Mouse (Mus musculus): ENCODE data around the gene Ccdc148.

Ccdc148 gene

DNA sequence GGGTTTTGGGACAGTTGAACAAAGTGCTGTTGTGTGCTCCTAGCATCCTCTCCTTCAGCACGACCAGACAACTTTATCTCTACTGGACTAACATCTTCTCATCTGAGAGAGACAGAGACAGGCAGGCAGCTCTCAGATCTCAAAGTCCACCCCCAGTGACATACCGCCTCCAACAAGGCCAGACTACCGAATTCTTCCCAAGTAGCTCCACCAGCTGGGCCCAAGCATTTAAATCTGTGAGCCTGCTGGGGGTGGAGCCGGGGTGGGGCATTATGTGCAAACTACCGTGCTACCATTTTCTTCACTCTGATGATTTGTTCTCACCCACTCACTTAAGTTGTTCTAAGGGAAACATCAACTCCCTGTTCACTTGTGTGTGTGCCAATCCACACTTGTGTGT lies 19.0 kb upstream of the Ccdc148 start:
- in situ Hi-C loops (cut with MboI; ENCODE audit: low sequenced_read_pairs), result no loop called here

DNA sequence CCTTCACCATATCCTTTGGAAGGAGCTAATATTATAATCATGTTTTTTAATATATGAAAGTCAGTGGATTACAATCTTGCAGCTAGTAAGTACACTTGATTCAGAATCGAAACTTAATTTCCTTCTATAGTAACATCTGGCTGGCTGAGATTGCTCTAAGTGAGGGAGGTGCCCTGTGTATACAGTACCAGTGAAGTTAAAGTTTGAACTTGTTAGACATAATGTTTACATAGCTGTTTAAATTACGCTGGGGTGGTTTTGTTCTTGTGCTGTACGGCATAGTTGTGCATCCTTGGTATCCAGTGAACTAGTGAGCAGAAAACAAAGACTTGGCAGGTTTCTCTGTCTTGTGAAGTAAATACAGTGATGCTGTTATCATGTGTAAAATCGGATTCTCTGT lies 18.5 kb upstream of the Ccdc148 start:
- in situ Hi-C loops (cut with MboI; ENCODE audit: low sequenced_read_pairs), result no loop called here

DNA sequence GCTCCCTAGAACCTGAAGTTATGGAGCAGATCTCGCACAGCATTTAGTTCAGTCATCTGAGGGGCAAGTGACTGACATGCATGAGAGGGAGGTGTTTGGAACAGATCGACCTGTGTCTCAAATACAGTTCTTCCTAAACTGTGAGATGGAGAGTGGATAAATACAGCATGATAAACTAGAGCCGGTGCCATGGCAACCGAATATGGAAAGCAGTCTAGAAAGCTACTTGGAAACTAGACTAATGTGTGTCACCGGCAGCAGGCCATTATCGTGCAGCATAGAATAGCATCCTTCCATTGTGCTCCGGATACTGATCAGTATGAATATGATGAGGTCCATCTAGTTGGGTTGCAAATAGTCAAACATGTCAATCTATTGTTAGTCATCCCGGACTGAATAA lies 17.7 kb upstream of the Ccdc148 start:
- in situ Hi-C loops (cut with MboI; ENCODE audit: low sequenced_read_pairs), result no loop called here

DNA sequence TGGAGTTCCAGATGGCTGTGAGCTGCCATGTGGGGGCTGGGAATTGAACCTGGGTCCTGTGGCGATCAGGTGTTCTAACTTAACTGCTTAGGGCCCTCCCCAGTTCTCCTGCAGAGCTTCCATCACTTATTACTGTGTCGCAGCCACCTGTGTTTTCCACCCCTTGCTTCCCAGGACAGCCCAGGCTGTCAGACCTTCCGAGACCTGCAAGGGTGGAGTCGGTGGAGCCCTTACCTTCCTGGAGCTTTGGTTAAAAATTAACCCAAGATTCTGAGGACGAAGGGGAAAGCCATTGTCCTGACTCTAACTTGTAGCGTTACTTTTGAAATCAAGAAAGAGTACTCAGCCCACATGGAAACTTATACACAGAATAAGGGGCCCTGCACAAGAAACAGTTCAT lies 15.4 kb upstream of the Ccdc148 start:
- in situ Hi-C loops (cut with MboI; ENCODE audit: low sequenced_read_pairs), result no loop called here

DNA sequence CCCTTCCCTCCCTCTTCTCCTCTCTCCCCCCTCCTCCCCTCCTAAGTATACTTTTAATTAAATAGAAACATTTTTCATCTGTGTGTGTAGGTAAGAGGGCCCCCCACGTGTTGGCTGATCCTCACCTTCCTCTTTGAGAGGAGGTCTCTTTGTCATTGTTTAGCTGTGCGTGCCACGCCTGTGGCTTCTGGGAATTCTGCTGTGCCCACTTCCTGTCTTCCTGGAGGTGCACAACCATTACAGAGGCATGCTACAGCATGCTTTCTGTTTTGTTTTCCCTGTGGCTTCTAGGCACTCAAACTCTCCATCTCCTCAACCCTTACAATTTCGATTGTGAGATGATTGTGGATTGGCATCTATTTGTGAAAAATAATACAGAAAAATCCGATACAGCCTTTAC lies 11.1 kb upstream of the Ccdc148 start:
- in situ Hi-C loops (cut with MboI; ENCODE audit: low sequenced_read_pairs), result no loop called here

DNA sequence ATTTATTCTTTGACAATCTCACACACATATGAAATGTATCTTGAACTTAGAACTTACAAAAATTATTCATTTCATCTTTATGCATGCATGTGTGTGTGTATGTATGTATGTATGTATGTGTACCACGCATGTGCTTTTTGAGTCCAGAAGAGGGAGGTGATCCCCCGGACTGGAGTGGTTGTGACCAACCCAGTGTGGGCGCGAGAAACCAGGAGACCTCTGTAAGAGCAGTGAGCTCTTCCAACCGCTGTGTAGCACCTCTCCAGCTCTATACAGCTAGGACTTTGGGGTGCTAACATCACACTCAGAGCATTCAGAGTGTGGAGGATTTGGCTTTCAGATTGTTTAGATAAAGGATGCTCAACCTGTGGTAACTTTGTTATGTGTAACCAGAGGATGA lies 10.1 kb upstream of the Ccdc148 start:
- in situ Hi-C loops (cut with MboI; ENCODE audit: low sequenced_read_pairs), result no loop called here

DNA sequence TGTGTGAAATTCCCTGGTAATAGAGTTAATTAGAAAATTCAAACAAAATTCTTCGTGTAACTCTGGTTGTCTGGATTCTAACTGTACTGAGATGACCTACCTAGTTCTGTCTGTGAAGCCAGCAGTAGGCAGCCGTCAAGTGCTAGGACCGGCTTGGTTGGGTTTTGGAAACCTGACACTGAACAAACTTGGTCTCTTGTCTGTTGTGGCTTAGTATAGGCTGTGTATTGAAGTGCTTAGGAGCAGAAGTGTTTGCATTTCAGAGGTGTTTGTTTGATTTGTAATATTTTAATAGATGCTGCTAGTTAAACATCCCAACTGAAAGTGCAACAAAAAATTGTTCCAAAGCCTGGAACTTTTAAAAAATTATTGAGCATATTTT lies 9.7 kb upstream of the Ccdc148 start:
- in situ Hi-C loops (cut with MboI; ENCODE audit: low sequenced_read_pairs), result no loop called here

DNA sequence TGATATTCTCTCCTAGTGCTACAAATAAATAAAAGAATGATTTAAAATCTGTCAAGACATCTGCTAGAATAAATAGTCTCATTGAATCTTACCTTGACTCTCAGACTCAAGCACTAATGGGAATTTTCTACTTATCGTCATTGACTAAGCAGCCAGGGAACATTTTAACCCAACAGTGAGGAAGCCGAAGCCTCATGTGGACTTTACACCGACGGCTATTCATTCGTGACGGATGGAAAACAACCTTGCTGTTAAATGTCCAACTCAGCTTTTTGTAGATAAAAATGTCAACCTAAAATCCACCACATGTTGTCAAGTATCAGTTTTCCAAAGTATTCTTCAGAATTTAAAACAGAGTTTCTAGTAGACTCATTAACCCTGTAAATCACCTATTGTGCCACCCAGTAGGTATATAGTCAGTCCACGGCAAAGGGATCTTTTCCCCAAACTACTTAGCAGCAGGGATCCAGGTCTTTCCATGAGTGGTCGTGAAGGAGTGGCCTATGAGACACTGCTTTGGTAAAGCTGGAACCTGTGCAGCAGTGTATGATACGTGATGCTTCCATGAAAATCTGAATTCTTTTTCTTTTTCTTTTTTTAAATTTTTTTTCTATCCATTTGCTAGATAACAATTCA lies 9.2 kb upstream of the Ccdc148 start:
- in situ Hi-C loops (cut with MboI; ENCODE audit: low sequenced_read_pairs), result no loop called here

DNA sequence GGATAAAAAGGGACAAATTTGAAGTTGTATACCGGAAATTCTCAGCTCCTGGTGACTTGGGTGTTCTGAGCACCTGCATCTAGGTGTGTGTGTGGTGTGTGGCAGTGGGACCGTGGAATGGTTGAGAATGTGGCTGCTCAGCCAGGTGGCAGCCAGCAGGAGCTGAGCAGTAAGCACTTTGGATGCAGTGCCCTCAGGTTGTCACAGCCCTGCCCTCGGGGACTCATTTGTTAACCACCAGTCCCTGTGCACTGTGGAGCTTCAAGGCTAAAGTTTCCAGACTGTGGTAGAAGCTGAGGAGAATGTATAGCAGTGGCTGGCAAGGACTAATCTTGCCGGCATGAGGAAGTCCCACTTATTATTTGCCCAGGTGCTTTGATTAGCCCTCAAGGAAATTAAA lies 7.3 kb upstream of the Ccdc148 start:
- in situ Hi-C loops (cut with MboI; ENCODE audit: low sequenced_read_pairs), result no loop called here

DNA sequence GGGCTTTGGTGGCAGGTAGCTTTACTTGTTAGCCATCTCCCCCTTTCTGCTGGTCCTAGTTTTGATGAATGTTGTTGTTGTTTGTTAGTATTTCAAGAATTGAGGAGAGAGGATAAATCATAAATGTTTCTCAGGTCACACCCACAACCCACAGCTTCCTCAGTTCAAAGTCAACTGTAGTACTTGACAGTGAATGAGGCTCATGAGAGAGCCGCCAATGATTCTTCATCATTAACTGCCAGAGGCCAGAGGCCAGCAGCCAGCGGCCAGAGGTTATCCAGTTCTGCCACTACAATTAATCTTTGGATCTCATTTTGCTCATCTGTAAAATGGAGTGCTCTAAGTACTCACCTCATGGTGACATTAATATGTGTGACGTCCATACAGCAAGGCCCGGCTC lies 6.5 kb upstream of the Ccdc148 start:
- in situ Hi-C loops (cut with MboI; ENCODE audit: low sequenced_read_pairs), result no loop called here

DNA sequence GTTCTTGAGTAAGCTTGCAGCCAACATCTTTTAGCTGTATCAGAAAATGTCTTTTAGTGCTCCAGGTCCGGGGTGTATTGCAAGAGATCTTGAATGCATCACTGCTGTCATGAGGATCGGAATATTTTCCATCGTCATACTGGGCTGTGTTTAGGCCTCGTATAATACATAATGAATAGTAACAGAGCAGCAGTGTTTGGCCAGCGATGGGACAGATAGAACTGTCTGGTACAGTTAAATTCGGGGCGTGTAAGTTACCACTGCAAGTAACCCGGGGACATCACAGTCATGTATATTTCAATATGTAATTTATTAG lies 1.8 kb upstream of the Ccdc148 start:
- in situ Hi-C loops (cut with MboI; ENCODE audit: low sequenced_read_pairs), result no loop called here

DNA sequence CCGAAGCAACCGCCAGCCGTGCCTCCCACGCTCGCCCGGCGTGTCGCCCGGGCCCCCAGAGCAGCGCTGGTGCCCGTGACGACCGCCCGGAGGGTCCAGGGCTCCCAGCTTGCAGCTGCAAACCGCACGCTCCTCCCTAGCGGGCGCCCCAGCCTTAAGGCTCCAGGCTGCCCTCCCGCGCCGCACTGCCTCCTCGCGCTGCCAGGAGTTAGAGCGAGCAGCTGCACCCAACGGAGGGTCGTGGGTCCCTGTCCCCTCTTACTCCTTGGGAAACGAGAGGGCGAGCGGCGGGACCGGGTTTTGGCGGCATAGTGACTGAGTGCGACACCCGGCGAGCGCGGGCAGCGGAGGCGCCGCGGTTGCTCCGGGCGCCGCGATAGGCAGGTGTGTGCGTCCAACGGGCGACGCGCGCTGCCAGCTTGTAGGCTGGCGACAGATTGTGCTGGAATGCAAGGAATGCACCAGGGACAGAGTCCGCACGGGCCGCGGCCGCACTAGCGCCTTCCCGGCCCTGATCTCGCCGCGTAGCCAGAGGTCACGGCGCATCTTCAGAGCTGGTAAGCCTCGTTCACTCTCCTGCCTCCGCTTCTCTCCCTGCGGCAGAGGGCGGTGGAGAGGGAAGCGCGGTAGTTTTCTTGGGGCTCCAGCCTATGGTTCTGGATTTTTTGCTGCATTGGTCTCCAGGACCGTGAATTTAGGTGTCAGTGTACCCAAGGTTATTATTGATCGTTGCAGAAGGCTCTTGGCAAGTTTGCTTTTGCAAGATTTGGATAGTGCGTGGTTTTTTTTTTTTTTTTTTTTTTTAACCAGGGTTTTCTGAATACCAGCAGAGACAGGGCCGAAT lies 1.2 kb upstream of the Ccdc148 start:
- in situ Hi-C loops (cut with MboI; ENCODE audit: low sequenced_read_pairs), result no loop called here

DNA sequence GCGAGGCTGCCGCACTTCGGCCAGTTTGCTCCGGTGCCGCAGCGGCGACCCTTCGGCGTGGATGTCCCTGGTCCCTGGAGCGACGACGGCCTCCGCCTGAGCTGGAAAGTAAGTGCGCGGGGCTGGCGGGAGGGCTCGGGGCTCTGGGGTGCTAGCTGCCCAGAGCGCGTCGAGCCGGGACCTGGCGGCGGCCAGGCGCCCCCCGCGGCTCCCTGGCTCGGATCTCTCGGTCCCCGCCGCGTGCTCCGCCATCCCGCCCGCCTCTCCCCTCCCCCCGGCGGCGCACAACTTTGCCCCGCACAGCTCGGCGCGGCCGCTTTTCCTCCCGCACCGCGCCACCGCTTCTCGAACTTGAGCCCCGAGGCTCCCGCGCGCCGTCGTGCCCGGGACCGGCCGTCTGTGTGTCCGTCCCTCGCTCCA lies 548 bp upstream of the Ccdc148 start:
- in situ Hi-C loops (cut with MboI; ENCODE audit: low sequenced_read_pairs), result no loop called here

DNA sequence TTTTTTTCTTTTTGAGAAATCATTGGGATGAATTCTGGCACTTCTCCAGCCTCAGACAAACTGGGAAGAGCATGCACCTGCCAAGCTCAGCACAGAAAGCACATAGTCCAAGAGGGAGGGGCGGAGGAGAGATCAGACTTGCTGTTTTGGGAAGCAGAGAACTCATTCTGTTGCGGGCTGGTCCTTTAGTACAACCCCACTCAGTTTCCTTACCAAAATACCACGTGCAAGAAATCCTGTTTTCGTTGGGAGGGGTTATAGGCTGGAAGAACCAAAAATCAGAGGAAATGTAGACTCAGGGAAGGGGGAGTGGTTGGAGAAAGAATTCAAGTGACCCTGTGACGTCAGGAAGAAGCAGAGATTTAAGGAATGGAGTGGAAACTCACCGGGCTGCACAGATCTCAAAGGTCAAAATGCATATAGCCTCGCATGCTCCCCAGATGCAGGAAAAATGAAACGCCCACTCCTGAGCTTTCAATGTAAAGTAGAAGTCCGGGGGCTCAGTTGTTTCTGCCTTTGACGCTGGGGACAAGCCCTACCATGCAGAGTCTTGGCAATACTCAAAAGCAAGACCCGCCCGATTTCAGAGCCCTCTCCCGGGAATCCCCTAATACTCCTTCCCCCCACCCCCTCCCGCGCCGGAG lies 400 bp downstream of the Ccdc148 start:
- in situ Hi-C loops (cut with MboI; ENCODE audit: low sequenced_read_pairs), result no loop called here

DNA sequence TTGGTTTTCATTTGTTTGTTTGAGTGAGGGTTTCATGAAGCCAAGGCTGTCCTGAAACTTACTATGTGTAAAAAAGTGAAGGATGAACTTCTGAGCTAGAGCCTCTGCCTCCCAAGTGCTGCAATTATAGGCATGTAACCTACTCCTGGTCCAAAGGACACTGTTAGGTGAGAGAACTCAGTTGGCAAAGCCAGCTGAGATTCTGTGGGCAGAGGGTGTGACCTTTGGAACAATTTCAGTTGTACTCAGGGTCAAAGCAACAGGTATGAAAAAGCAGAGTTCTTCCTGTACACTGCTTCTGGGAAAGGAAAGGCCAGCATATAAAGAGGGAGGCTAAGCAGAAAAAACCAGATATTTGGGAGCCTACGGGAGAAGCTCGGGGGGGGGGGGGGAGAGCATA lies 2.4 kb downstream of the Ccdc148 start:
- in situ Hi-C loops (cut with MboI; ENCODE audit: low sequenced_read_pairs), result no loop called here

DNA sequence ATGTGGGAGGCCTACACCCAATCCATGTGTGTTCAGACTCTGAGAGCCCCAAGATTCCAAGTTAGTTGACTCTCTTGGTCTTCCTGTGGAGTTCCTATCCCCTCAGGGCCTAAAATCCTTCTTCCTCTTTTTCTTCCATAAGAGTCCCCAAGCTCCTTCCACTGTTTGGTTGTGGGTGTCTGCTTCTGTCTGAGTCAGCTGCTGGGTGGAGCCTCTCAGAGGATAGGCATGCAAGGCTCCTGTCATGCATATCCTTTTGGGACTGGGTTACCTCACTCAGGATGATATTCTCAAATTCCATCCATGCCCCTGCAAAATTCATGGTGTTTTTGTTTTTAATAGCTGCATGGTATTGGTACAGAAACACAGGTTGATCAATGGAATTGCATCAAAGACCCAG lies 5.1 kb downstream of the Ccdc148 start:
- in situ Hi-C loops (cut with MboI; ENCODE audit: low sequenced_read_pairs), result no loop called here

DNA sequence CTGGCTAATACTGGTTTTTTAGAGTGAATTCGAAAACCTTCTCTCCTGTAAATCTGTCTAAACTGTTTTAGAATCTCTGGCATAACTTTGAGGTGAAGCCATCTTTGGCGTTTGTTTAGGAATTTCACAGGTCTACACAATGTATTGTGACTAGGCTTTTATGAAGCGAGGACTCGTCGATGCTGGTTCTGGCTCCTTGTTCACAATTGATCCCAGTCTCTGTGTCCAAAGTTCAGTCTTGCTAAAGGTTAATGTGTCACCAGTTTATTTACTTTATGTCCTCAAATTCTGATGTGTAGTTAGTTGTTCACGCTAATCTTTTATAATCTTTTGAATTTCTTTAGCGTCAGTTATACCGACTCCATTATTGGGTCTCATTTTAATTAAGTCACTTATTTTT lies 29.4 kb downstream of the Ccdc148 start:
- in situ Hi-C loops (cut with MboI; ENCODE audit: low sequenced_read_pairs), result no loop called here

DNA sequence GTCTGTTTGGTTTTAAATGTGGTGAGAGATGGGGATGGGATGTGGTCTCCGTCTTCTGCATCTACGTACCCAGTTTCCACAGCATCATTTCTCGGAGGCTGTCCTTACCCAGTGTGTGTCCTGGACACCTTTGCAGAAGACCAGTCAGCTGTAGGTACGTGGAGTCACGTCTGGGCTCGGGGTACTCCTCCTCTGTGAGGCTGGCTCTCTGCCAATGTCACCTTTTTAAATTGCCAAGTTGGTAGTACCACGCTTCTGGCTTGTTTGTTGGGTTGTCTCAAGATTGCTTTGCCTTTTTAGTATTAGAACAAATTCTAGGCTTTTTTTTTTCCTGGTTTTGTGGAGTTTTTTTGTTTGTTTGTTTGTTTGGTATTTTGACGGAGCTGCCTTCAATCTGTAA lies 30.7 kb downstream of the Ccdc148 start:
- in situ Hi-C loops (cut with MboI; ENCODE audit: low sequenced_read_pairs), result no loop called here

DNA sequence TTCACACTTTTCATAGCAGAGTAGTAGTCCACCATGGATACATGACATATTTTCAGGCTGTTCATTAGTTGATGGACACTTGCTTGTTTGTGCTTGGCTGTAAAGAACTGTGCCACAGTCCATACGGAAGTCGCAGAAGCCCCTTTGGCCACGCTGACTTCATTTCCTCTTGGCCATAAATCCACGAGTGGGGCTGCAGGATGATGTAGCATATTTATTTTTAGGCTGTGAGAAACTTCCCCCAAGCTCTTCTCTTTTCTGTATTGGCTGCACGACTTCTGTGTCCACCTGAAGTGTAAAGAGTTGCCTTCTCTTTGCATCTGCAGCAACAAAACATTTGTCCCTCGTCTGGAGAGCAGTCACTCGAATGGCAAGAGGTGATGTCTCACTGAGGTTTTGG lies 31.5 kb downstream of the Ccdc148 start:
- in situ Hi-C loops (cut with MboI; ENCODE audit: low sequenced_read_pairs), result no loop called here

DNA sequence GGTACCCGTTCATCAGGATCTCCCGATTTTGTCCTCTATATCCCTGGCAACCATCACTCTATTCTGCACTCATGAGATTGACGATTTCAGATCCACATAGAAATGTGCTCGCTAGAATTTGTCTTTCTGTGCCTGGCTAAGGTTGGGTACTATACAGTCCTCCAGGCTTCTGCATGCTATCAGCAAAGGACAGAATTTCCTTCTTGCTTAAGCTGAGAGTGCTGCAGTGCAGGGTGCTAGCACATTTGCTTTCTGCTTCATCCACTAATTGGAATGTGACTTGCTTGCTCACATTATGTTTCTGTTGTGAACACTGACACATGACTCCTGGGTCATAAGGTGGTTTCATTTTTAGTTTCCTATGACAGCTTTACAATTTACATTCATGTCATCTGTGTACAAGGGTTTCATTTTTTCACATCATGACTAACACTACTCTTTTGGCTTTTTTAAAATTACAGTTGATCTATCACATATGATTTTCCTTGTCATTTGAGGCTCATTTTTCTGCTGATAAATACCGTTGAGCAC lies 104.8 kb downstream of the Ccdc148 start:
- in situ Hi-C loops (cut with MboI; ENCODE audit: low sequenced_read_pairs), result no loop called here

DNA sequence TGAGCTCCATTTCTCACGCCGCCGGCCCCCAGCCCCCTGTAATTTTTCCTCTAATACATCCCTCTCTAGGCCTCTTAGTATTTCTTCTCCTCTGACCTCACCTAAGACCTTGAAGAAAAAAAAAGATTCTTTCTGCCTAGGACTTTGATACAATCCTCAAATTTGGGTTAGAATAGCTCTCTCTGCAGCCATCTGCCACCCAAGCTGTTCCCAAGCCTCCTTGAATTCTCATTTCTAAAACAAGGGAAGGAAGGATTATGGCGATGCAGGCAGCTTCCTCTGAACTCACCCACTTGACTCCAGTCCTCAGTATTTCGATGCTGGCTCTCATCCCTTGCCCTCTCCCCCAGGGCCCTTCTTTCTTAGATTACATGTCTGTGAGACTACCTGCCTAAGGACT lies 106.1 kb downstream of the Ccdc148 start:
- in situ Hi-C loops (cut with MboI; ENCODE audit: low sequenced_read_pairs), result no loop called here

DNA sequence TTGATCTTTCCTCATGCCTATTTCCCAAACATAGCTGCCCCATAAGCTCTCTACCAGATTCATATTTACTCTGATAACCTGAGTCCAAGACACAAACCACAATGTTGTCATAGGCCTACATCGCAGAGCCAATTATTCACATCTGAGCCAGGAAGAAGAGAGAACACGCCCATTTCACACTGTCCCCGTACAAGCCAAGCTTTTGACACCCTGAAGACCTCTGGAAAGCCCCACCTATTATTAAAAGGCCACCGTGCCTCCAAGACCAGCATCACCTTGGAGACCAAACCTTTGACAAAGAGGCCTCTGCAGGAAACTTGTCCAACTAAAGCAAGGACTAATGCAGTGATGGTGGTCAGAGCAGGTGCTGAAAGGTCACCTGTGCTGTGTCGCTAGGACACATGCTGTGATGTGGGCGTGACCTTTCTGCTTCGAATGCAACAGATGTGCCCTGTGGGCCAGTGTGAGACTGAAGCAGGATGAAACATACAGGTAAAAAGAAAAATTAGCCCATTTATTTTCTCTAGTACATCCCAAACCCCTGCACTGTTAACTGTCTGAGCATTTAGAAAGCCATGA lies 106.9 kb downstream of the Ccdc148 start:
- in situ Hi-C loops (cut with MboI; ENCODE audit: low sequenced_read_pairs), result no loop called here
